Mouse (Mus musculus) Patski (cell line): ENCODE results near the gene Gnao1. TPM values are rescaled to one million over a fixed set of nuclear protein-coding genes. Genes with fewer than 3 reads are reported as not detected.
A peak's percentile ranks its signal among the peaks of the same experiment; 100 is the strongest.

Experiments used
- ATAC-seq: fragments of 100-300 bp; one replicate; pipeline ENCODE4 v1.8.0; 2021
- CTCF ChIA-PET: fragments of 350-600 bp; sonication (Branson Sonifier 250); formaldehyde crosslinking; loops from one replicate; lab custom pipeline; 2022; ENCODE audit warnings: inconsistent platforms; lab: Charles Lee
- POLR2A ChIA-PET: fragments of 350-600 bp; sonication (Branson Sonifier 250); formaldehyde crosslinking; loops from one replicate; lab custom pipeline; 2022; ENCODE audit warnings: antibody characterized with exemption, inconsistent platforms; lab: Charles Lee
- DNase-seq: peaks from one replicate; pipeline ENCODE4 v3.0.0-alpha.2; 2011; ENCODE audit warnings: low read depth, low spot score
- H3K27me3 ChIP-seq: fragments of 371-371 bp; one replicate; pipeline ENCODE4 v1.5.1; 2021
- CTCF ChIP-seq: fragments of 100-300 bp; IDR thresholded peaks from one replicate; pipeline ENCODE4 v1.5.1; 2021
- in situ Hi-C: fragments of 300-500 bp; cut with MboI; formaldehyde crosslinking; loops from 3 replicates; pipeline ENCODE4 v1.11.1; 2018; ENCODE audit warnings: low pct_unique_long_range_greater_than_20kb, mixed read lengths
- polyA plus RNA-seq: library from polyadenylated mRNA; unstranded; gene quantifications from one replicate; pipeline ENCODE4 v1.2.3, GENCODE M21; 2021

The Gnao1 gene
- 2.3 TPM for polyA plus RNA-seq

DNA sequence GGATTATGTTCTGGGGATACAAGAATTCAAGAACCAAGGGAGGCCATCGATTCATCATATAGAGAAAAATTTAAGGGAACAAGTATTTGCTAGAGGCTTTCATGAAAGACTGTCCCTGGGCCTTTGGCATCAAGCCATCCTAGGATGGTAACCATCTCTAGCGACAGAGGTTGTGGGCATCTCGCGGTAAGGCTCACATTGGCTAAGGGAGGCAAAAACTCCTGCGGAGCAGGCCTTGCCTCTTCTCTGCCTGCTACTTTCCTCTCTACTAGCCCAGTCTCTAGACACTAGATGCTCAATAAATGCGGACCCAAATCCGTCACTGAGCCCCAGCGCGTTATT, at the start of gene Gnao1:
TSS of gene Gnao1 (plus strand) at position 281 of the 342 bp plus-strand sequence.
- DNase-seq (no peak), ATAC-seq (peak; percentile 40)
- H3K27me3 ChIP-seq: peaks cover 57% of the 10 kb centered on the region
- in situ Hi-C loops: no loop called here
- CTCF ChIA-PET: no interaction called here
- TF ChIP-seq CTCF: no peak
- POLR2A ChIA-PET: no interaction called here

DNA sequence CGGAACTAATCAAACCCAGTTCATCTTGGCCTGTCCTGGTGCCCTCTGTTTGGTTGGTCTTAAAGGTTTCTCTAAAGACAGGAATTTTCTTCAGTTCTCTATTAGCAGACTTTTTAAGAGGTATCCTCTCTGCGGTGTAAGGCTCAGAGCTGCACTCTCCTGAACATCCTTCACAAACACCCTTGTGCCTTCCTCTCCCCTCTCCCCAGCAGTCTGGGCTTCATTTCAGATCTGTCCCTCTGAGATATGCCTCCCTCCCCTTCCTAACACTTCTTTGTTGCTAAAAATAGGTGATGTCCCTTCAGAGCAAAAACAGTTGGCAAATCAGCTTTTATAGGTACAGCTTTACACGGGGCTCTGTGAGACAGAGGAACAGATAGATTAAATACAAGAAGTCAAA, 32.2 kb upstream of the Gnao1 start:
- CTCF ChIA-PET: no interaction called here
- TF ChIP-seq CTCF: no peak
- ATAC-seq: no peak
- peaks cover 43% of the 10 kb centered on the region for H3K27me3 ChIP-seq
- POLR2A ChIA-PET: no interaction called here
- in situ Hi-C loops: no loop called here
- no peak for DNase-seq

DNA sequence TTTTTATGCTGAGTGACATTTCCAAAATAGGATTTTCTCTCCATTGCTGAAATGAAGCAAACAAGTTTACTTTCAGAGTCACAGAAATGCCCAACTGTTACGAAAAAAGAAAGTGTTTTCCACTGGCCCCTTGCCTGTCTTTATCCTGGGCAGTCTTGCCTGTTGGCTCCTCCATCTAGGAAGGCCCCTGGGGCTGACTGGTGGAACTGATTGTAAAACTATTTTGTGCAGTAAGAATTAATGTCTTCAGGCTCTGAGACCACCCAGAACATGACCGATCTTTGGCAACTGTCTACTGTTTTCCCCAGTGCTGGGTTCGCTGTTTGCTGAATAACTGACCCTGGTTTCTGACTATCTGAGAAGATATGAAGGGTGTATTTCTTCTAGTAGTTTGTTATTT, 540 bp upstream of the Gnao1 start:
- peaks cover 56% of the 10 kb centered on the region for H3K27me3 ChIP-seq
- DNase-seq (no peak), ATAC-seq (no peak)
- in situ Hi-C loops: no loop called here
- ChIA-PET CTCF (no interaction called here), POLR2A (no interaction called here)
- TF ChIP-seq CTCF: no peak

DNA sequence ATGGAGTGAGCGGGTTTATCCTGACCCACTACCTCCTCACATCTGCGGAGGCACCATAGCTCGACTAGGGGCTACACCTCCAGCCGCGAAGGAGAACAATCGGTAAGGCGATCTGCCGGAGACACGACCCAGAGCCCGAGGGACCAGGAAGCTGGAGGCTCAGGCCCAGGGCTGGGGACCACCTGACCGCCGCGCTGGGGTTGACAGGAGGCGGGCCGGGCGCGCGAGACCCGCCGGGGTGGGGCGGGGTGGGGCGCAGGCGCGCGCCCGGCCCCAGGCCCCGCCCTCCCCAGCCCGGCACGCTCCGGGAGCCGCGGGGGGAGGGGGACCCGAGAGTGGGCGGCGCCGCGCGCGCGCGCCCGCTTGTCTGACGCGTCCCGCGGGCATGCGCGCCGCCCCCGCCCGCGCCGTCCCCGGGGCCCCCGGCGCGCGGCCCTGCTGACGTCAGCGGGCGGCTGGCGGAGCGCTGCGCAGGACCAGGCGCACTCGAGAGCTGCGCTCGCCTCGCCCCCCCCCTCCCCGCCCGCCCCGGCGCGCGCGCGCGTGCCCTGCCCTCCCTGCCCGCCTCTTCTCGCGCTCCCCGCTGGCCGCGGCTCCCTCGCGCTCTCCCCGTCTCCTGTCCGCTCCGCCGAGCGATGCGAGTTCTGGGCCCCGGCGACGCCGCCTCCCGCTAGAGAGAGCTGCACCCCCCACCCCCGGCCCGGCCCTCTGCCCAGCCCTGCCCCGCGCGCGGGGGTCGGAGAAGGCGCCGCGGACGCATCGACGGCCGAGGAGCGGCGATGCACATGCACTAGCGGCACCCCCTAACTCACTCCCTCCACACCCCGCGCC, 477 bp downstream of the Gnao1 start:
- ATAC-seq (peak; percentile 65), DNase-seq (no peak)
- CTCF ChIA-PET: no interaction called here
- H3K27me3 ChIP-seq: peaks cover 57% of the 10 kb centered on the region
- no peak for TF ChIP-seq CTCF
- in situ Hi-C loops: no loop called here
- POLR2A ChIA-PET: no interaction called here

- TF ChIP-seq CTCF: no peak
- ChIA-PET POLR2A (no interaction called here), CTCF (no interaction called here)
- in situ Hi-C loops: no loop called here
- DNase-seq: no peak
- no peak for ATAC-seq
- H3K27me3 ChIP-seq: peaks cover 52% of the 10 kb centered on the region
Observed at GRCm38 (mm10) chr8:93810859-93811602, 1.3 kb downstream of the Gnao1 start.

GRCm38 (mm10) chr8:93811719-93812475, 2.1 kb downstream of the Gnao1 start:
- ChIA-PET POLR2A (no interaction called here), CTCF (no interaction called here)
- in situ Hi-C loops: no loop called here
- no peak for TF ChIP-seq CTCF
- no peak for DNase-seq
- no peak for ATAC-seq
- H3K27me3 ChIP-seq: peaks cover 44% of the 10 kb centered on the region

DNA sequence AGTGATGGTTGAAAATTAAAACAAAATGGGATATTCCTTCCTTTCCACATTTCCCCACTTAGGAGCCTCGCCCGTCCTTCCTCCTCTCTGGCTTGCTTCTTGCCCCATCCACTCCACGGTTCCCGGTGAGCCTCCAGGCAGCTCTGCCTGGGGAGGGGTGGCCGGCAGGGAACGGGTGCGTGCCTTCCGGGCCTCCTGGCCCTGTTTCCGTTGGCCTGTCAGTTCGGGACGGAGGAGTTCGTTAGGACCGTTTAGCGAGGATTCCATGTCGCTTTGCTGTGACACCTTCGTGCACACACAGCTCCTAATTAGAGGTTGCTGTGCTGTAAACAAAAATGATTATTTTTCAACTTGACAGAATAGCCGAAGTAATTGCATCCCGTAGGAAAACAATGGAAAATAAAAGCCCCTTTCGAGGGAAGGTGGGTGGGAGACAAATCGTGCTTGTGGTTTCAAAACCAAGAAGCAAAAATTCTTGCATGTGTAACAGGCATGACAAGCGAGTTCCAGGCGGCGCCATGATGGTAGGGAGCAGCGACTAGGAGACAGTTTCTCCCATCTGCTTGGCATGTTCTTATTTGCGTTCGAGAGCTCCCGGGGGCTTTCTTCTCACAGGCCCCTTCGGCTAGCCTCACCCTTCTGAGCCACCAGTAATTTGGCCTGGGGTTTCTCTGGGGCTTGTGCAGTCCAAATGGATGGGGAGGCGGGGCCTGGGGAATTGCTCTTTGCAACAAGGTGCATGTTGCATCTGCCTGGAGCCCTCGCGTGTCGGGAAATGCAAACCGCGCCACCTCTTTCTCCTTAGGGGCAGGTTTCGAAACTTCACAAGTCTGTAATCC, 3.0 kb downstream of the Gnao1 start:
- ATAC-seq (no peak), DNase-seq (no peak)
- ChIA-PET CTCF (no interaction called here), POLR2A (no interaction called here)
- no peak for TF ChIP-seq CTCF
- in situ Hi-C loops: no loop called here
- peaks cover 44% of the 10 kb centered on the region for H3K27me3 ChIP-seq

DNA sequence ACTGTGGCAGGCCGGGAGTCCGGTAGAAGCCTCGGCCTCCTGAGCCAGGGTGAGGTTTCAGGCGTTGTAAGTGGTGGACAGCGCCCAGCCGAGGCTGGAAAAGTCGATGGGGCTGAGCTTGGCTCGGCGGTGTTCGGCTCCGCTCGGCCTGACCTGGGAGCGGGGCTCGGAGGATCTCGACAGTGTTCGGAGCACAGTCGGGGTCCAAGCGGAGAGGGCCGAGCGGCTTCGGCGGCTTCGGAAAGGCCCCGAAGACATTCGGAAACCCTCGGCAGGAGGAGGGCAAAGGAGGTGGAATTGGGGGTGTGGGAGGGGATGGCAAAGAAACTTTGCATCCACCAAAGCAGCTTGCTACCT, 3.6 kb downstream of the Gnao1 start:
- ATAC-seq: no peak
- TF ChIP-seq CTCF: no peak
- POLR2A ChIA-PET: no interaction called here

GRCm38 (mm10) chr8:93814266-93814665, 4.5 kb downstream of the Gnao1 start:
- ChIA-PET POLR2A (no interaction called here), CTCF (no interaction called here)
- no peak for ATAC-seq
- no peak for TF ChIP-seq CTCF
- in situ Hi-C loops: no loop called here
- no peak for DNase-seq
- H3K27me3 ChIP-seq: peaks cover 51% of the 10 kb centered on the region

More for the DNA sequence above, 3.6 kb downstream of the Gnao1 start:
- CTCF ChIA-PET: no interaction called here
- in situ Hi-C loops: no loop called here
- peaks cover 50% of the 10 kb centered on the region for H3K27me3 ChIP-seq
- no peak for DNase-seq

GRCm38 (mm10) chr8:93816226-93816625, 6.5 kb downstream of the Gnao1 start:
- ChIA-PET POLR2A (no interaction called here), CTCF (no interaction called here)
- ATAC-seq (no peak), DNase-seq (no peak)
- in situ Hi-C loops: no loop called here
- no peak for TF ChIP-seq CTCF
- peaks cover 50% of the 10 kb centered on the region for H3K27me3 ChIP-seq
